Comparison of ENCODE assay signal across 19 mouse cellular contexts in the genomic region with DNA sequence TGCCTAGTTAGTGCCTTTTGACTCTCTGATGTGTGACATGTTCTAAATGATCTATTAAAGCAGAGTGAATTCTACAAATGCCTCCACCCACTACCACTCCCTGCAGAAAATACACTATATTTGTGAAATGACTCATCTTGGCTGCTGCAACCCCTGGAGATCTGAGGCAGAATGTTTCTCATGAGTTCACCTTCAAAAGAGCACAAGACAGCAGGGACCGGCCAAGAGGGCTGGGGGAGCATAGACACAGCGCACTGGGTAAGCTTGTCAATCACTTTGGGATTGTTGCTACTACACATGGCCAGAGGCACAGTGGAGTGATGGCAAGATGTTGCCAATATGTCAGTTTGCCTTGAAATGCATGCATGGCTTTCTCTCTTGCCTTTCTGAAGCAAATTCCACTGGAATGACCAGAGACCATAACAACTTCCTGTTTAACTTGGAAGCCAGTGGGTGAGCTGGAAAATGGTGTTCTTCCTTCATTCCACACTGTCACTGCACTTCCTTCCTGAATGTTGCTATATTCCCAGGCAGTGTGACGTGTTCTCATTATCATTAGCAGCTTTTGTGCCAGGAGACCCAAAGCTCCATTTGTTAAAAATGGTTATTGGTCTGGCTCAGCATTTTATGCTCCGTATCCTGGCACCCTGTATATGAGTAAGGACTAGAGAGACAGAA.
DNase-seq lines count a peak whose midpoint lies in the region; ATAC-seq and TF ChIP-seq lines count a peak whose summit lies in the region.
"Had no signal": no experiment of that assay in that cellular context is flagged by ENCODE, and none has a peak within 500 bp of the region (broad histone marks: within the 10 kb centered on the region; RNA-seq: fewer than 3 reads in every experiment).

No protein-coding gene starts in this region.

- no peaks in the 10 kb centered on the region for H3K9me3 ChIP-seq in lung, postnatal 0 days (ENCODE audit: low read length)
- 0 out of 2 replicates have a peak, but pooled peaks cover 3% of the 10 kb centered on the region for H3K9me3 ChIP-seq in heart, embryonic 13.5 days
- H3K9me3 ChIP-seq in stomach, embryonic 15.5 days: no peaks in the 10 kb centered on the region
- H3K9me3 ChIP-seq: embryonic facial prominence, embryonic 13.5 days; limb, embryonic 12.5 days had no signal

- 62% methylated on average over 4 of the region's 4 CpGs for WGBS in lung, postnatal 0 days
- WGBS in heart, embryonic 13.5 days: 64% methylated on average over 4 of the region's 4 CpGs
- WGBS in stomach, embryonic 15.5 days: 63% methylated on average over 4 of the region's 4 CpGs

- H3K27ac ChIP-seq in lung, postnatal 0 days (ENCODE audit: low read length): no peak overlapping the region
- peak overlapping the region; percentile 74 for H3K27ac ChIP-seq in heart, embryonic 13.5 days (replicated peaks)
- H3K27ac ChIP-seq in stomach, embryonic 15.5 days: 0 out of 2 replicates have a peak overlapping the region, but pooled peaks have one; percentile 0
- H3K27ac ChIP-seq: embryonic facial prominence, embryonic 13.5 days; hindbrain, postnatal 0 days; limb, embryonic 12.5 days had no signal

- H3K9ac ChIP-seq in lung, postnatal 0 days (replicated peaks; ENCODE audit: low read depth): no peak overlapping the region
- no peak overlapping the region for H3K9ac ChIP-seq in heart, embryonic 13.5 days
- H3K9ac ChIP-seq in stomach, embryonic 15.5 days: no peak overlapping the region
- H3K9ac ChIP-seq: embryonic facial prominence, embryonic 13.5 days; limb, embryonic 12.5 days; liver, postnatal 0 days had no signal

- H3K36me3 ChIP-seq in lung, postnatal 0 days (ENCODE audit: insufficient read depth, low read length): no peaks in the 10 kb centered on the region
- no peaks in the 10 kb centered on the region for H3K36me3 ChIP-seq in heart, embryonic 13.5 days
- no peaks in the 10 kb centered on the region for H3K36me3 ChIP-seq in stomach, embryonic 15.5 days
- H3K36me3 ChIP-seq: embryonic facial prominence, embryonic 13.5 days; limb, embryonic 12.5 days had no signal

- intact Hi-C loops in heart, postnatal 14 days (cut with DNase I): no loop called here

- TF ChIP-seq EP300 in lung, postnatal 0 days (IDR thresholded peaks at IDR 0.05): no peak

- no peak overlapping the region for H3K4me3 ChIP-seq in lung, postnatal 0 days (ENCODE audit: low read depth, low read length)
- no peak overlapping the region for H3K4me3 ChIP-seq in heart, embryonic 13.5 days
- no peak overlapping the region for H3K4me3 ChIP-seq in stomach, embryonic 15.5 days (replicated peaks)
- H3K4me3 ChIP-seq: embryonic facial prominence, embryonic 13.5 days; limb, embryonic 12.5 days had no signal

- peak; percentile 21 to 24 for DNase-seq in heart, adult 9 months (ENCODE audit: low spot score in 2 of 2)
- no peak for DNase-seq in heart, postnatal 14 days
- peak; percentile 32 for DNase-seq in lung, postnatal 0 days (ENCODE audit: low spot score)
- no peak for DNase-seq in lung, postnatal 36 days
- DNase-seq in spleen, postnatal 14 days (ENCODE audit: low spot score in 2 of 2): no peak
- DNase-seq in embryo, embryonic 10.5 days (ENCODE audit: low spot score): no peak
- DNase-seq: kidney, postnatal 25 days; layer of hippocampus, postnatal 36 days; liver, postnatal 0 days; right cerebral cortex, postnatal 4 days; thymus, postnatal 36 days had no signal

- ATAC-seq in lung, postnatal 0 days: peak; percentile 33; the same call in 1 of the 2 replicates
- ATAC-seq in heart, embryonic 13.5 days (ENCODE audit: extremely low read depth, insufficient number of reproducible peaks, low FRiP score, low TSS enrichment): no peak
- no peak for ATAC-seq in stomach, embryonic 15.5 days (ENCODE audit: insufficient read depth, low FRiP score, low read depth)
- ATAC-seq: activated CD4-positive, CD25-positive, alpha-beta regulatory T cell, adult 4 months; CD4-positive, CD25-positive, alpha-beta regulatory T cell, adult 4 months; hindbrain, postnatal 0 days; liver, postnatal 0 days had no signal

- no peak overlapping the region for H3K4me2 ChIP-seq in lung, postnatal 0 days (replicated peaks; ENCODE audit: low read depth, low read length)
- no peak overlapping the region for H3K4me2 ChIP-seq in heart, embryonic 13.5 days
- no peak overlapping the region for H3K4me2 ChIP-seq in stomach, embryonic 15.5 days
- H3K4me2 ChIP-seq: embryonic facial prominence, embryonic 13.5 days; limb, embryonic 12.5 days; midbrain, embryonic 11.5 days had no signal

- H3K27me3 ChIP-seq in lung, postnatal 0 days (replicated peaks; ENCODE audit: insufficient read depth, low read length): no peaks in the 10 kb centered on the region
- H3K27me3 ChIP-seq in heart, embryonic 13.5 days (replicated peaks): peaks cover 4% of the 10 kb centered on the region; the same call in 1 of the 2 replicates
- no peaks in the 10 kb centered on the region for H3K27me3 ChIP-seq in stomach, embryonic 15.5 days (replicated peaks)
- H3K27me3 ChIP-seq: embryonic facial prominence, embryonic 13.5 days had no signal

- no peak for TF ChIP-seq CTCF in lung, postnatal 0 days (IDR thresholded peaks at IDR 0.05)

- H3K4me1 ChIP-seq in lung, postnatal 0 days (ENCODE audit: insufficient read depth, low read depth, low read length): no peaks in the 10 kb centered on the region
- H3K4me1 ChIP-seq in heart, embryonic 13.5 days: peaks cover 15% of the 10 kb centered on the region
- no peaks in the 10 kb centered on the region for H3K4me1 ChIP-seq in stomach, embryonic 15.5 days
- H3K4me1 ChIP-seq: limb, embryonic 12.5 days had no signal

Comparison
In these comparisons a context has a peak if more than half of its experiments do, and no peak if none do; other contexts are left out.
1. DNase-seq: peak in heart, adult 9 months (2 of 2) and lung, postnatal 0 days (single experiment); none in heart, postnatal 14 days (0 of 2), lung, postnatal 36 days (single experiment), spleen, postnatal 14 days (0 of 2) and embryo, embryonic 10.5 days (single experiment).